Mouse (Mus musculus): ENCODE data around the gene Zc3h13. TPM values are rescaled to one million over a fixed set of nuclear protein-coding genes. Genes with fewer than 3 reads are reported as not detected.

The Zc3h13 gene
- total RNA-seq, 2 experiments from 2014 or later, result 52.1 to 55.3 TPM

- intact Hi-C loops (cut with DNase I), result no loop called here
- DNase-seq (ENCODE audit: low spot score in 2 of 2), result no peak
Measured at GRCm38 (mm10) chr14:75309336-75309992, 25.3 kb downstream of the Zc3h13 start.

DNA sequence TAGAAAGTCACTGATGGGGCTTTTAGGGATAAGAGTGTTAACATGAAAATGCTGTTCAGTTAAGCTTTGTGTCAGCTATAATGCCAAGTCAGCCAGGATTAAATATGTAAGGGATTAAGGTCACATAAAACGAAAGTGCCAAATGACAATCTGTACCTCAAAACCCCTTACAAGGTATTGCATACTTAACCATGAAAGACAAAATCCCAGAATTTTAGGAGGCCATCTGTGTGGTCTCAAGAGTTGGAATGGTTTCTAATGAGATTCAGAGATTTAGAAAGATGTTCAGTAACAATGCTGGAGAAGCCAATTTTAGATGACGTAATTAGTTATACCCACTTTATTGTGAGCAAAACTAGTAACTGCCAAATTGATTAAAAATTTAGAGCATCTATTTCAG is 30.3 kb downstream of the Zc3h13 start:
- no peak for DNase-seq (ENCODE audit: low spot score in 2 of 2)

GRCm38 (mm10) chr14:75318736-75319135 is 34.6 kb downstream of the Zc3h13 start:
- intact Hi-C loops (cut with DNase I), result no loop called here

More for the DNA sequence above, 30.3 kb downstream of the Zc3h13 start:
- intact Hi-C loops (cut with DNase I), result no loop called here

GRCm38 (mm10) chr14:75320269-75320668 is 36.1 kb downstream of the Zc3h13 start:
- no peak for DNase-seq (ENCODE audit: low spot score in 2 of 2)
- intact Hi-C loops (cut with DNase I), result loop anchor here (10.0 kb wide), 1 partner anchor 405 kb away; no protein-coding TSS in a partner anchor

More at GRCm38 (mm10) chr14:75318736-75319135, 34.6 kb downstream of the Zc3h13 start:
- no peak for DNase-seq (ENCODE audit: low spot score in 2 of 2)

- intact Hi-C loops (cut with DNase I), result loop anchor here (10.0 kb wide), 1 partner anchor 401 kb away; no protein-coding TSS in a partner anchor
- no peak for DNase-seq (ENCODE audit: low spot score in 2 of 2)
Measured at GRCm38 (mm10) chr14:75323354-75323753, 39.2 kb downstream of the Zc3h13 start.

GRCm38 (mm10) chr14:75328062-75328461 is 43.9 kb downstream of the Zc3h13 start:
- no peak for DNase-seq (ENCODE audit: low spot score in 2 of 2)
- intact Hi-C loops (cut with DNase I), result loop anchor here (10.0 kb wide), 1 partner anchor 397 kb away; no protein-coding TSS in a partner anchor

DNA sequence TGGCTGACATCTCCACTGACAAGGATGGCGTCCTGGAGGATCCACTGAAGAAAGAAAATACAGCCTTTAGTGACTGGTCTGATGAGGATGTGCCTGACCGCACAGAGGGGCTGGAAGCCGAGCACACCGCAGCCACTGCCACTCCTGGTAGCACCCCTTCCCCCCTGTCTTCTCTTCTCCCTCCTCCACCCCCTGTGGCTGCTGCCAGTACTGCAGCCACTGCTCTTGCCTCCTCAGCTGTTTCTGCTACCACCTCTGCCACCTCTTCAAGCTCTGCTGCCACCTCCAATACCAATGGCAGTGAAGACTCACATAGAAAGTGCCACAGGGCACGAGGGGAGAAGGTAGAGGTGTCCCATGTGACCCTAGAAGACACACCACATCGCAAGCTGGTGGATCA is 46.4 kb downstream of the Zc3h13 start:
- no peak for DNase-seq (ENCODE audit: low spot score in 2 of 2)
- intact Hi-C loops (cut with DNase I), result no loop called here

- no peak for DNase-seq (ENCODE audit: low spot score in 2 of 2)
- intact Hi-C loops (cut with DNase I), result no loop called here
Measured at GRCm38 (mm10) chr14:75334321-75334720, 50.1 kb downstream of the Zc3h13 start.

GRCm38 (mm10) chr14:75337884-75338283 is 53.7 kb downstream of the Zc3h13 start:
- intact Hi-C loops (cut with DNase I), result no loop called here
- no peak for DNase-seq (ENCODE audit: low spot score in 2 of 2)

GRCm38 (mm10) chr14:75346041-75346440 is 61.9 kb downstream of the Zc3h13 start:
- no peak for DNase-seq (ENCODE audit: low spot score in 2 of 2)
- intact Hi-C loops (cut with DNase I), result no loop called here

- intact Hi-C loops (cut with DNase I), result no loop called here
- no peak for DNase-seq (ENCODE audit: low spot score in 2 of 2)
Measured at GRCm38 (mm10) chr14:75351626-75352025, 67.5 kb downstream of the Zc3h13 start.

DNA sequence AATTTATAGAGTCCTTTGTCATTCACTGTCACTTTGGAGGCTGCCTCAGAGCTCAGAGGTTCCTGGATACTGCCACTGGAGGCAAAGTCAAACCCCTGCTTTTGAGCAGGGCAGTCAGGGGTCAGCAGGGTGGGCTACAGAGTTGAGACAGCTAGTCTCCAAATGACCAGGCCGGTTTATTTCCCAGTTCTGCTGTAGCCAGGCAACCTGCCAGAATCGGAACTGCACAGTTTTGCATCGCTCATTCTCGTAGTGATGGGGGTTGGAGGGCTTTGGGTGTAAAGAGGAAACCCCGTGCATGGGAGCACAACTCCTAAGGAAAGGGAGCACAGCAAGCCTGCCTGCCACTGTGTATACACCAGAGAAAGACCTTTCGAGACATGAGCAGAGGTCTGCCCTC is 79.1 kb downstream of the Zc3h13 start:
- intact Hi-C loops (cut with DNase I), result no loop called here
- DNase-seq (ENCODE audit: low spot score in 2 of 2), result no peak

GRCm38 (mm10) chr14:75365301-75366035 is 81.3 kb downstream of the Zc3h13 start:
- intact Hi-C loops (cut with DNase I), result no loop called here
- no peak for DNase-seq (ENCODE audit: low spot score in 2 of 2)

- intact Hi-C loops (cut with DNase I), result no loop called here
- DNase-seq (ENCODE audit: low spot score in 2 of 2), result peak in 1 of 2 experiments; percentile 19
Measured at GRCm38 (mm10) chr14:75366741-75367140, 82.6 kb downstream of the Zc3h13 start.

DNA sequence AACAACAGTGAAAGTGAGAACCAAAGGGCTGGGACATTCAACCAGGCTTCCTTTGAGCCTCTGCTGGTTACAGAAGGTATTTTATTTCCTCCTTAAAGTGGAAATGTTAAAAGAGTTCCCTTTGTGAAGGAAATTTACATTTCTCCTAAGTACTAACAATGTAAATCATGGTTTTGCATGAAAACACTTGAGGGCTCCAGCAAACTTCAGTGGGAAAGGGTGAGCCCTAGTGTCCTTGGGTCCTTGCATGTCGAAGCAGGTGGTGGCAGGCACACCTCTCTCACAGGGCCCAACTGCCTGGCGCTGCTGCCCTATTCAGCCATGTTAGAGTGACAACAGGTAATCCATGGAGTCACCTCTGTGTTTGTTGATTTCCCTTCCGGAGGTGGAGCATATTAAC is 83.3 kb downstream of the Zc3h13 start:
- DNase-seq (ENCODE audit: low spot score in 2 of 2), result no peak
- intact Hi-C loops (cut with DNase I), result no loop called here

GRCm38 (mm10) chr14:75369880-75370279 is 85.7 kb downstream of the Zc3h13 start:
- DNase-seq (ENCODE audit: low spot score in 2 of 2), result no peak
- intact Hi-C loops (cut with DNase I), result loop anchor here (10.0 kb wide), 1 partner anchor 275 kb away; the partner anchor contains the start of gene Erich6b

DNA sequence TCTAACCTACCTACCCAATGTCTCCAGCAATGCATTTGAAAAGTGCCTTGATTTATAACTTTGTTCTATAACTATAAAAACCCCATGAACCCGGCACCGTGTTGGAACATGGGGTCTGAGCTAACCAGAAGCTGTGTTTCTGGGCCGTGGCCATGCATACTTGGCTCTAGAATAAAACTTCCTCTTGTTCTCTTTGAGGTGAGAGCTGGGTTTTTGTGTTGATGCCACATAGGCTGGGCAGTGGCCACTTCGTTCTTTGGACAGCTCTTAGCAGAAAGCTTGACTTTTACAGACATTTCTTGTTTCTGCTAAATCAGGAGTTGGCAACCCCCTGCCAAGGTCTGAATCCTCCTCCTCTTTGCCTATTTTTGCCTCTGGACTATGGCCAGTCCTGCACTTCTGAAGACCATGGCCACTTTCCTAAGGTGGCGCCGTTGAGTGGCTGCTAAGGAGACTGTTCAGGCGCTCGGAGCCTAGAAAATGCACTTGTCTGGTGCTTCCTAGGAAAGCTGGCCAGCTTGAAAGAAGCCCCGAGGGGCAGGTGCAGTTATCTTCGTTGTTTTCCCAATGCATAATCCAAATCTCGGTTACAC is 90.9 kb downstream of the Zc3h13 start:
- intact Hi-C loops (cut with DNase I), result loop anchor here (10.0 kb wide), 1 partner anchor 270 kb away; the partner anchor contains the start of gene Erich6b
- peak; percentile 57 to 61 for DNase-seq (ENCODE audit: low spot score in 2 of 2)

GRCm38 (mm10) chr14:75376256-75376655 is 92.1 kb downstream of the Zc3h13 start:
- intact Hi-C loops (cut with DNase I), result loop anchor here (10.0 kb wide), 1 partner anchor 269 kb away; the partner anchor contains the start of gene Erich6b
- no peak for DNase-seq (ENCODE audit: low spot score in 2 of 2)

DNA sequence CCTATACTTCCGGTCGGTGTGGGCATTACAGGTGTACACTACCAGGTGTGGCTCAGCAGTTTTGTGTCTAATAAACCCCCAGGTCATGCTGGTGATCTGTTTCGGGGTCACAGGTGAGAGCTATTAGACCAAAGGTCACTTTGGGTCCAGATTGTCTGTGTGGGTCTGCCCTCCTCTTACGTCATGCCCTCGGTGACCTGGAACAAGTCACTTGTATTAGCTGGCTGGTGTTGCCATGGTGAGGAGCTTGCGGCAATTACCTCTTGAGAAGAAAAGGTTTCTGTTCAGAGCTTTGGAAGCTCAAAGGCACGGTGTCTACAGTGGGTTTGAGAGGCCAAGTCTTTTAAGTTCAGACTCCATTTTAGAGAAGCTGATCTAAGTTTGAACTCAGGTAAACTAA is 93.4 kb downstream of the Zc3h13 start:
- intact Hi-C loops (cut with DNase I), result loop anchor here (10.0 kb wide), 1 partner anchor 267 kb away; the partner anchor contains the start of gene Erich6b

More for the DNA sequence above, 93.4 kb downstream of the Zc3h13 start:
- DNase-seq (ENCODE audit: low spot score in 2 of 2), result no peak
